8 mouse cellular contexts compared by ENCODE assay signal in the genomic region with DNA sequence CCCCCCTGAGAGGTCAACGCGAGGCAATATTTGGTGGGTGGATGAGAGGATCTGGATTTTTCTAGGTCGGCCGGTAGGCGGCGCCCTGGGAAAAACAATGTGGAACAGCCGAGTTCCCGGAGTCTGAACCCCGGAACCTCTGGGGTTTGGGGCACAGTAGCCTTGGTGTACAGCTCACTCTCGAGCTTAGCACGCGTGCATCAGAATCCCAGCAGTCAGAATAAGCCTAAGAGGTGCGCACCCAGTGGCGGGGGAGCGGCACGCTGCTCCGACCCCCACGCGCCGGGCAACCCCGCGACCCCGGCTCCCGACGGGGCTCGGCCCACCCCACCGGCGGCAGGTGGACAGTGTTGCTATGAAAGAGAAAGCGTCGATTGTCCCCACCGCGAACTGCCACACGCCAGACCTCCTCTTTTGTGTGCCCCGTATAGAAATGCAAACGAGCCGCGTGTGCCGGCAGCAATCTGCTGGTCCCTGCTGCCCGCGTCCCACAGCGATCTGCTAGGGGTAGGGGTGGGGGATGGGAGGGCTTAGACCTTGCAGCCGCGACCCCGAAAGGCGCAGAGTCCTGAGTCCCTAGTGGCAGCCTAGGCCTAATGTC. TPM values are rescaled to one million over a fixed set of nuclear protein-coding genes. Genes with fewer than 3 reads are reported as not detected.
A peak's percentile ranks its signal among the peaks of the same experiment; 100 is the strongest.
DNase-seq lines count a peak whose midpoint lies in the region; ATAC-seq lines count a peak whose summit lies in the region.

No protein-coding gene starts in this region.

- peak; percentile 74 for DNase-seq in c-Kit-positive CD71-negative TER-119-negative erythroid progenitor cells, embryonic 14.5 days (ENCODE audit: low read depth)
- peak; percentile 91 to 93 for DNase-seq in heart, postnatal 10 days
- peak; percentile 78 for DNase-seq in layer of hippocampus, adult 11-12 months (ENCODE audit: low spot score)
- peak; percentile 83 to 88 for DNase-seq in lung, adult 18-20 months
- peak; percentile 92 for DNase-seq in testis, postnatal 10 days (ENCODE audit: low spot score)

- H3K4me1 ChIP-seq in forebrain, embryonic 13.5 days: peaks cover 74% of the 10 kb centered on the region
- H3K4me1 ChIP-seq in neural tube, embryonic 15.5 days: peaks cover 62% of the 10 kb centered on the region

- intact Hi-C loops in heart, postnatal 10 days (cut with DNase I): loop anchor here (1.0 to 5.0 kb wide), 6 partner anchors 57 to 292 kb away; no protein-coding TSS in a partner anchor

- H3K27ac ChIP-seq in forebrain, embryonic 13.5 days: peak overlapping the region; percentile 98
- peak overlapping the region; percentile 80 for H3K27ac ChIP-seq in neural tube, embryonic 15.5 days (replicated peaks)

- ATAC-seq in CD4-positive, CD25-positive, alpha-beta regulatory T cell, adult 4 months: peak; percentile 15
- ATAC-seq in forebrain, embryonic 13.5 days: peak; percentile 73
- ATAC-seq in neural tube, embryonic 15.5 days (ENCODE audit: low FRiP score): peak; percentile 36

- H3K36me3 ChIP-seq in forebrain, embryonic 13.5 days (ENCODE audit: poor library complexity, severe bottlenecking): 0 out of 2 replicates have a peak, but pooled peaks cover 5% of the 10 kb centered on the region
- H3K36me3 ChIP-seq in neural tube, embryonic 15.5 days: no peaks in the 10 kb centered on the region

- peak overlapping the region; percentile 86 for H3K4me2 ChIP-seq in forebrain, embryonic 13.5 days
- peak overlapping the region; percentile 91 for H3K4me2 ChIP-seq in neural tube, embryonic 15.5 days

- no peaks in the 10 kb centered on the region for H3K9me3 ChIP-seq in forebrain, embryonic 13.5 days (replicated peaks)
- no peaks in the 10 kb centered on the region for H3K9me3 ChIP-seq in neural tube, embryonic 15.5 days (replicated peaks)

- under 1% methylated on average over 45 of the region's 45 CpGs for WGBS in forebrain, embryonic 13.5 days
- under 1% methylated on average over 45 of the region's 45 CpGs for WGBS in neural tube, embryonic 15.5 days

- peaks cover 37% of the 10 kb centered on the region for H3K27me3 ChIP-seq in forebrain, embryonic 13.5 days
- H3K27me3 ChIP-seq in neural tube, embryonic 15.5 days (replicated peaks): peaks cover 35% of the 10 kb centered on the region

- peak overlapping the region; percentile 62 for H3K4me3 ChIP-seq in forebrain, embryonic 13.5 days
- H3K4me3 ChIP-seq in neural tube, embryonic 15.5 days (replicated peaks): peak overlapping the region; percentile 49

- H3K9ac ChIP-seq in forebrain, embryonic 13.5 days: peak overlapping the region; percentile 72
- peak overlapping the region; percentile 56 for H3K9ac ChIP-seq in neural tube, embryonic 15.5 days (replicated peaks)

RNA-seq across cellular contexts. Expression of a gene that starts 0.8 kb away (rescaled TPM):
- 10 to 100 TPM; 13.0 to 18.1 TPM for polyA plus RNA-seq in CD4-positive, CD25-positive, alpha-beta regulatory T cell, adult 4 months (2017; shearing (Covaris generic))
- polyA plus RNA-seq in forebrain, embryonic 13.5 days (2015; fragmentation: Nextera tagmentation; extraction: Ambion mirVana): 235 and 252 TPM in 2 replicates
- total RNA-seq in heart, postnatal 10 days (2021): 10 to 100 TPM; 27.8 to 37.9 TPM
- polyA plus RNA-seq in neural tube, embryonic 15.5 days (2015; fragmentation: Nextera tagmentation; extraction: Ambion mirVana): 32.1 and 35.4 TPM in 2 replicates

RNA-seq across cellular contexts. Expression of a gene that starts 52.1 kb away (rescaled TPM):
- polyA plus RNA-seq in CD4-positive, CD25-positive, alpha-beta regulatory T cell, adult 4 months (2017; shearing (Covaris generic)): 100 to 1,000 TPM; 122 to 152 TPM
- 10.8 TPM in 2 replicates for polyA plus RNA-seq in forebrain, embryonic 13.5 days (2015; fragmentation: Nextera tagmentation; extraction: Ambion mirVana)
- total RNA-seq in heart, postnatal 10 days (2021): 10 to 100 TPM; 69.1 to 79.5 TPM
- 15.2 and 17.9 TPM in 2 replicates for polyA plus RNA-seq in neural tube, embryonic 15.5 days (2015; fragmentation: Nextera tagmentation; extraction: Ambion mirVana)

Comparison
In these comparisons a context has a peak if more than half of its experiments do, and no peak if none do; other contexts are left out.
1. Peak in every context shown above with its lines: DNase-seq, ATAC-seq, H3K4me3 ChIP-seq and H3K27ac ChIP-seq.
2. ATAC-seq: peak in every context shown above with its lines; median percentile 73 in forebrain, embryonic 13.5 days; 36 in neural tube, embryonic 15.5 days; 15 in CD4-positive, CD25-positive, alpha-beta regulatory T cell, adult 4 months.